Mouse (Mus musculus) heart, embryonic 13.5 days (tissue): ENCODE measurements at regions not wholly inside any gene's neighbourhood (a gene's known extent, or its start where the extent isn't known, plus 50 kb on each side); places are given as distances from the start of the nearest gene placed in this dataset.
"Not testable (repeated sequence)": the region's sequence is repeated elsewhere in the genome, so short reads cannot be mapped to it uniquely, and the experiment has no call there.

Experiments
- ATAC-seq: fragments of 200-750 bp; cut with Nextera tagmentation; 2 replicates; pipeline ENCODE4 v1.8.0; 2017; ENCODE audit warnings: moderate TSS enrichment; ENCODE audit not compliant: insufficient number of reproducible peaks, low FRiP score, low TSS enrichment; ENCODE audit errors: extremely low read depth
- H3K27ac ChIP-seq: fragments of 300-500 bp; sonication (generic); replicated peaks from 2 replicates; pipeline ENCODE4 v1.5.1; 2015; ENCODE audit warnings: moderate library complexity, mild to moderate bottlenecking, inconsistent platforms
- H3K27me3 ChIP-seq: fragments of 300-500 bp; sonication (generic); replicated peaks from 2 replicates; pipeline ENCODE4 v1.6.1; 2015; ENCODE audit warnings: mild to moderate bottlenecking, inconsistent platforms
- H3K36me3 ChIP-seq: fragments of 300-500 bp; sonication (generic); 2 replicates; pipeline ENCODE4 v1.6.1; 2015; ENCODE audit warnings: mild to moderate bottlenecking, inconsistent platforms
- H3K4me1 ChIP-seq: fragments of 300-500 bp; sonication (generic); 2 replicates; pipeline ENCODE4 v1.6.1; 2015; ENCODE audit warnings: inconsistent platforms
- H3K4me2 ChIP-seq: fragments of 300-500 bp; sonication (generic); 2 replicates; pipeline ENCODE4 v1.6.1; 2015; ENCODE audit warnings: inconsistent platforms, mild to moderate bottlenecking, moderate library complexity
- H3K4me3 ChIP-seq: fragments of 300-500 bp; sonication (generic); 2 replicates; pipeline ENCODE4 v1.5.1; 2015; ENCODE audit warnings: moderate library complexity, mild to moderate bottlenecking, inconsistent platforms
- H3K9ac ChIP-seq: fragments of 300-500 bp; sonication (generic); 2 replicates; pipeline ENCODE4 v1.6.1; 2015; ENCODE audit warnings: inconsistent platforms, mild to moderate bottlenecking, moderate library complexity
- H3K9me3 ChIP-seq: fragments of 300-500 bp; sonication (generic); 2 replicates; pipeline ENCODE4 v1.6.1; 2016; ENCODE audit warnings: inconsistent platforms
- WGBS: fragments of 180-500 bp; shearing (Covaris S2); methylation state at CpG from one replicate; pipeline ENCODE4 v1.1.7; 2015; ENCODE audit warnings: mixed read lengths; 5-methylcytosine and 5-hydroxymethylcytosine counted together

DNA sequence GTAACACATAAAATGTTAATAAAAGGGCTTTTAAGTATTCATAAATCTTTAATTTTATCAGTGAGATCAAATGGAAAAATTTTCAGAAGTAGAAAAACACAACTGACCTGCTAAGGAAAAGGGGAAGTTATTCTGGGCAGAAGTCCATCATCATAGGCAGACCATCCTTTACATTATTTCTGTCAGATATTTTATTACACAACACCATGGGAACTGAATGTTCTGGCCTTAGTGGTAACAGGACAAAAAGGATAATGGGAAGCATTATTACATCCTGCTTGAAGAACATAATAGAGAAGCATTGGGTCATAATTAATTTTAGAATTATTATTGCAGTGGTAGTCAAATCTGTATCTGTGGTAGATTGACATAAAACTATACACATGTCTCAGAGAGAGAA is 603.5 kb upstream of the Gje1 start:
- no peak overlapping the region for H3K27ac ChIP-seq
- no peak for ATAC-seq
- no peaks in the 10 kb centered on the region for H3K9me3 ChIP-seq
- no peaks in the 10 kb centered on the region for H3K4me1 ChIP-seq
- no peak overlapping the region for H3K4me3 ChIP-seq
- no peaks in the 10 kb centered on the region for H3K36me3 ChIP-seq
- no peaks in the 10 kb centered on the region for H3K27me3 ChIP-seq
- no peak overlapping the region for H3K4me2 ChIP-seq
- no peak overlapping the region for H3K9ac ChIP-seq

DNA sequence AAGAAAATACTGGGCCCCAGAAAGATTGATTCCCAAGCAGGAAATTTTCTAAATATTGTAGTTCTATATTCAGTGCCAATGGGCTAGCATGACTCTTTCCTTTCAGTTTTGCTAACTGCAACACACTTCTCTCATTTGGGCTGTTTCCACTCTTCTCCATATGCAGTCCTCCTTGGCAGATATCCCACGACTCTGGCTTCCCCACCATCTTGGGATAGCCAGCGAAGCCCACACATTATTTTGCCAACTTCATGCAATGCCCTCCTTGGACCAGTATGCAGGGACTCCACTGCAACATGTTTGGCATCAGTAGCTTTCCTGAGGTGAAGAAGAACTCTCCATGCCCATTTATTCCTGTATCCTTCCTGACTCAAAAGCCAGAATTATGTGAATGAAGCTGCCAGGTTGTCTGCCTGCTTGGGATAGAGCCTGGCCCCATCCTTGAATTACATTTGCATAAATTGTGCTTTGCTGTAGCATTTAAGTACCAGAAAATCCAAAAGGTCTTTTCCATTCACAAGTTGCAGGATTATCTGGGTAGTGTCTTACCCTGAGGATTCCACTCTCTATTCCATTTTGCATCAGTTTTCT is 599.1 kb upstream of the Gje1 start:
- Histone ChIP-seq H3K9ac (no peak overlapping the region), H3K4me1 (no peaks in the 10 kb centered on the region), H3K27me3 (no peaks in the 10 kb centered on the region), H3K9me3 (no peaks in the 10 kb centered on the region), H3K4me3 (no peak overlapping the region), H3K36me3 (no peaks in the 10 kb centered on the region), H3K4me2 (no peak overlapping the region), H3K27ac (no peak overlapping the region)
- 61% methylated on average over 2 of the region's 2 CpGs for WGBS
- ATAC-seq, result no peak

DNA sequence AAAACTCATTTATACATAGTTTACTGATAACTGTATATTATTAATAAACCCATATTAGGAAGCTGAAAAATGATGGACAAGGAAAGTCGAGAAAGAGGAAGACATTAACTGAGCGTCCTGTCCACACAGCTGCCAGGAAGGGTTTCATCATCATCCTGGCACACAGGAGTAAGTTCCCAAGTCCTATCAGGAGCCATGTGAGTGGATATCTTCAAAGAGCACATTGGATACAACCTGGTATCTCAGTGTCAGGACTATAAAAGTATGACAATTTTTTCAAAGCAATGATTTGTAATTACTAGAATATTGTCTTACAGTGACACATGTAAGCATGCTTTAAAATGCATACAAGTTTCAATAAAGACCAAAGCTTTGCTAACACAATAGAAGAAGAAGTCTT is 592.6 kb upstream of the Gje1 start:
- WGBS, result 42% methylated on average over 2 of the region's 2 CpGs

DNA sequence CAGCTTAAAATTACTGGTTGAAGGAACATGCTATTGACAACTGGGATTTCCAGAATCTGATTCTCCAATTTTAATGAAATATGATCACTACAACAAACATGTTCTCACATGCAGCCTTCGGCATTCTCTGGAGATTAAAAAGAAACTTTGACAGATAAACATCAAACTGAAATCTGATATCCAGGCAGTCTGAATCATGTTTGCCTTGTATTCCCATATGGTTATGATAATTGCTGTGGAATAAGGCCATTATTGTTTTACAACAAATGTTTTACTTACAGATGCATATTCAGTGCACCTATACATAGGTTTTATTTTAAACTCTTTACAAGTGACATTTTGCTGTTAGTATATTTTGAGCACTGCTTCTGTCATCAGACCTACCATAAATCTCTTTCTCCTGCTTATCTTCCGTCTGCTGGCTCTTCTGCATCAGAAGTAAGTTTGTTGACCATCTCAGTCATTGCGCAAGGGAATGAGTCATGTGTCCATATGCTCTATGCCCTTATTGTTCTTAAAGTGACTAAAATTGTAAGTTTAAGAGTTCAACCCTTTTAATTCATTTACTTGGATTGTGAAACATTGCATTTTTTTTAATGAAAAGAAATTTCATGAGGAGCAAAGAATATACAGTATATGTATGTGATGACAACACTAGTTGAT is 587.9 kb upstream of the Gje1 start:
- no peaks in the 10 kb centered on the region for H3K4me1 ChIP-seq
- ATAC-seq, result no peak
- no peak overlapping the region for H3K9ac ChIP-seq
- 74% methylated on average over 3 of the region's 3 CpGs for WGBS
- H3K27ac ChIP-seq, result no peak overlapping the region
- no peaks in the 10 kb centered on the region for H3K9me3 ChIP-seq
- H3K4me3 ChIP-seq, result no peak overlapping the region
- no peaks in the 10 kb centered on the region for H3K36me3 ChIP-seq
- no peaks in the 10 kb centered on the region for H3K27me3 ChIP-seq
- H3K4me2 ChIP-seq, result no peak overlapping the region

More for the DNA sequence above, 592.6 kb upstream of the Gje1 start:
- Histone ChIP-seq H3K4me3 (no peak overlapping the region), H3K36me3 (no peaks in the 10 kb centered on the region), H3K4me2 (no peak overlapping the region), H3K27me3 (no peaks in the 10 kb centered on the region), H3K9me3 (no peaks in the 10 kb centered on the region), H3K27ac (no peak overlapping the region), H3K4me1 (no peaks in the 10 kb centered on the region), H3K9ac (no peak overlapping the region)
- ATAC-seq, result no peak

DNA sequence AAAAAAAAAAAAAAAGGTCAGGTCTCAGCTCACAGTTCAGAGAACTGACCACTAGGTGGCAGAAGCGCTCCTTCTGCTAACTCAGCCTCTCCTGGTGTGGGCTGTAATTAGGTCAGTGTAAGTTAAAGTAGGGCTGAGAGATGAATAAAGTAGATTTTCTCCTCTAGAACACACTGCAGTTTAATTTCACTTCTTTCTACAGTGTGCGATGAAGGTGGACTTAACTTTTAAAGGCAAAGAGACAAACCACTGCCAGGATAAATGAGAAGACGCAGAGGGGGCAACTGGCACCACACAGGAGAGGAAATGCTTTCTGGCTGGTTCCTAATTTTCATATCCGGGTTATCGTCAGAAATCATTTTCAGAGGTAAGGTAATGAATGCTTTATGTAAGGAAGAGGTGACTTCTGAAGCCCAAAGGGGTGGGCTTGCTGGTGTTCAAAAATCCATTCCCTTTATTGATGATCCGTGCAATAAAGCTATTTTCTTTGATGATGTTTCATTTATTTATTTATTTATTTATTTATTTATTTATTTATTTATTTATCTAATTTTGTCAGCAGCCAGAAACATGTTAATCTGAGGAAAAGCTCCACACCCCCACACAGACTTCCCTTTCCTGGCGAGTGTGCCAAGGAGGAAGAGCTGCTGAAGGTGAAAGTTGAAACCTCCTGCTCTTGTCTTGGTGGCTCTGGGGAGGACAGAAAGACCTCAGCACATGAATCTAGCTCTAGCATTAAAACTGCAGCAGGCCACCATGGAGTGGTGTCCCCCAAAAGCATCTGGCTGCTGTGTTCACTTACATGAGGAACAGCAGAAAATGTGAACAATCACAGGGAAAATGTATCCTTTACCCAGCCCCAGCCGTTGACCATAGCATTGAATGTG is 582.4 kb upstream of the Gje1 start:
- Histone ChIP-seq H3K4me3 (0 out of 2 replicates have a peak overlapping the region, but pooled peaks have one; percentile 5), H3K4me2 (peak overlapping the region; percentile 29), H3K9ac (0 out of 2 replicates have a peak overlapping the region, but pooled peaks have one; percentile 11), H3K9me3 (no peaks in the 10 kb centered on the region), H3K4me1 (peaks cover 7% of the 10 kb centered on the region; the same call in 1 of the 2 replicates), H3K36me3 (no peaks in the 10 kb centered on the region), H3K27me3 (no peaks in the 10 kb centered on the region), H3K27ac (no peak overlapping the region)
- WGBS, result 45% methylated on average over 8 of the region's 8 CpGs
- ATAC-seq, result no peak

DNA sequence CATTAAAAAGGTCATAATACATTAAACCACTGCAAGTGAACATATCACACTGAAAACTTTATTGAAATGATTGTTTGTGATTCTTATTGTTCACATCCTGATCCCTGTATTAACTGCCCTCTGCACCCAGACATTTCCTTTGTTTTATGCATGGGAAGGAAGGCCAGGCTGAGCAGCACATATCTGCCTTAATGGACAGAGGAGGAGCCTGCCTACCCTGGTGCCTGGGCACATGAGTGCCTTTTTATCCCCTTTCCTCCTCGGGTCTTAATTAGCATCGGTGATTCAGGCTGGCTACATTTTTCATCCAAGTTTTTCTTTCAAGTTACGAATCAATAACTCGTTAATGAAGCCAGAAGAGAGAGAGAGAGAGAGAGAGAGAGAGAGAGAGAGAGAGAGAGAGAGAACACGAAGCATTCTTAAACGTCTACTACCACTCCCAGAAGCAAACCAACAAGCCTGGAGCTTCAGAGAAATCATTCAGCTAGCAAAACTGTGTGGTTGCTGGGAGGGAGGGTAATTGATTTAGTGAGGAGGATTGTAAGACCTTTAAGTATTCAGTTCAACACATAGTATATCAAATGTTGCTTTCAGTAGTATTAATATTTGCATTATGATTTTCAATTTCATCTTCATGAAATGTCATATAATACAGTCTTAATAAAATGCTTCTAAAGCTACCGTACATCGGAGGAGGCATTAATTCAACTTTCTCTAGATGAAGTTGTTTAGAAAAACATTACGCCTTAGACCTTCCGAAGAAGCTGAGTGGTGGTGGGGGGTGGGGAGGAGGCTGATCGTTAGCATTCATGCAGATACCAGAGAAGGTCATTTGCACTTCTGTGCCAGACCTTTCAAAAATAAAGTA is 581.6 kb upstream of the Gje1 start:
- Histone ChIP-seq H3K4me3 (no peak overlapping the region), H3K27me3 (no peaks in the 10 kb centered on the region), H3K9me3 (no peaks in the 10 kb centered on the region), H3K4me2 (peak overlapping the region; percentile 29; the same call in 1 of the 2 replicates), H3K9ac (no peak overlapping the region), H3K4me1 (peaks cover 7% of the 10 kb centered on the region; the same call in 1 of the 2 replicates), H3K27ac (no peak overlapping the region), H3K36me3 (no peaks in the 10 kb centered on the region)
- ATAC-seq, result no peak
- 45% methylated on average over 11 of the region's 11 CpGs for WGBS

DNA sequence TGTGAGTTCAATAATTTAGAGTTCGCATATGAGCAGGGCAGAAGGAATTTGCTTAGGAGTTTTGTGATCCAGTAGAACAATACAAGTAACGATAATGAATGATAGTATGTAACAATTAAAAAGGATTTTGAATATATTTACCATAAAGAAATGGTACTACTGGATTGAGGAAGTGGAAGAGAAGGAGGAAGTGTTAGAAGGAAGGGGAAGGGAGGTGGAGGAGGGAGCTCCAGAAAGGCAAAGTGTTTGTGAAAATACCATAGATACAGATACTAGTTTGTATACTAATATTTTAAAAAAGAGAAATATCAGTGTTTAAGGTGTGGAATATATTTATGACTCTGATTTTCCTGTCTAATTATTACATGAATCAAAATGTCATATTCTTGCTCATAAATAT is 579.2 kb upstream of the Gje1 start:
- no peak overlapping the region for H3K4me3 ChIP-seq
- H3K9ac ChIP-seq, result no peak overlapping the region
- no peak for ATAC-seq
- no peak overlapping the region for H3K27ac ChIP-seq
- WGBS, result 76% methylated on average over 2 of the region's 2 CpGs
- H3K9me3 ChIP-seq, result no peaks in the 10 kb centered on the region
- no peaks in the 10 kb centered on the region for H3K27me3 ChIP-seq
- peaks cover 7% of the 10 kb centered on the region; the same call in 1 of the 2 replicates for H3K4me1 ChIP-seq
- H3K36me3 ChIP-seq, result no peaks in the 10 kb centered on the region
- H3K4me2 ChIP-seq, result no peak overlapping the region

DNA sequence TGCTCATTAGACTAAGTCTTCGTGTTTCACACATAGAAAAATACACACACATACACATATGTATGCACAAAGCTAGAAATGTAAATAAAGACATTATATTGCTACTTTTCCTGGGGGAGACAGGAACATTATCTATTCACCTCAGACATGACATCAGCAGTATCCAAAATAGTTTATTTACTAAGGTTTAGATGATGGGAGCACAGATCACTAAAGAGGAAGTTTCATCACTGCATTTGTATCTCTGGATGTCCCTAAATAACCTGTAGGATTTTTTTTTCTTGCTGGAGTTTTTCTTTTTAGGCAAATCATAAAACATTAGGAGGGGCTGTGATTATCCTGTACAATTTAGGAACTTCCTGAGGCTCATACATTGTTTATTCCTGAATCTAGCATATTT is 576.1 kb upstream of the Gje1 start:
- H3K4me1 ChIP-seq, result no peaks in the 10 kb centered on the region
- no peak overlapping the region for H3K27ac ChIP-seq
- no peaks in the 10 kb centered on the region for H3K27me3 ChIP-seq
- H3K4me2 ChIP-seq, result no peak overlapping the region
- no peaks in the 10 kb centered on the region for H3K9me3 ChIP-seq
- H3K9ac ChIP-seq, result no peak overlapping the region
- 63% methylated on average over 1 of the region's 1 CpGs for WGBS
- H3K36me3 ChIP-seq, result no peaks in the 10 kb centered on the region
- ATAC-seq, result no peak
- no peak overlapping the region for H3K4me3 ChIP-seq

DNA sequence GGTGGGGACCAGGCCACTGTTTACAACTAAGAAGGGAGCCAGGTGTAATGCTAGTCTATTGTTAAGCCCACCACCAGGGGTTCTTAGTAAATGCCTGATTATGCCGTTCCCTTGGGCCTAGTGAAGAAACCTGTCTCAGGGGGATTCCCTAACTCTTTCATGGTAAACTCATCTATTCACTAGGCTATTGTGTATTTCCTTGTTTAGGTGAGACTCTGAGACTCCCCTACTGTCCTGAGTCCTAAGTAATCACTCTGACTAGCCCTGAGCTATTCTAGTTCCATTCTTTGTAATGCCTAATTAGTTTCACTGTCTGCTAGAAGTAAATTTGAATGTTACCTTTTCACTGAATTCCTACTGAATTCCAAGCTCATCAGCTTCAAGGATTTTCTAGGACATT is 545.3 kb upstream of the Gje1 start:
- H3K27me3 ChIP-seq, ATAC-seq, H3K9me3 ChIP-seq, H3K27ac ChIP-seq, H3K36me3 ChIP-seq, H3K4me3 ChIP-seq, H3K4me2 ChIP-seq, H3K4me1 ChIP-seq, H3K9ac ChIP-seq: not testable (repeated sequence)
- 54% methylated on average over 1 of the region's 1 CpGs for WGBS

DNA sequence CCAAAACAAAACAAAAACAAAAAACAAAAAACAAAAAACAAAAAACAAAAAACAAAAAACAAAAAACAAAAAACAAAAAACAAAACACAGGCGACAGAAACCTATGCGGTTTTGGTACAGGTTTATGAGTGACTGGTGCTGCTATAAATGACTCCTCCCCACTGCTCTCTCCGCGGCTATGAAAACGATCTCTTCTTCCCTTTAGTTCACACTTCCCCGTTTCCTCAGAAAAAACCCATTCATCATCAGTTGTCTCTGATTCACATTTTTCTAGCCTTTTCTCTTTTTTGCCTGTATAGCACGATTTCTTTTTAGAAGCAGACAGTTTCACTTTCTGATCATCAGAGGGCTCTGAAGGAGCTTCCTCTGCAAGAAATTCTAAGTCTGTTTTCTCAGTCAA is 544.3 kb upstream of the Gje1 start:
- H3K4me3 ChIP-seq, ATAC-seq, H3K4me2 ChIP-seq, H3K9ac ChIP-seq, H3K27me3 ChIP-seq, H3K4me1 ChIP-seq, H3K27ac ChIP-seq, H3K36me3 ChIP-seq, H3K9me3 ChIP-seq: not testable (repeated sequence)
- 68% methylated on average over 7 of the region's 7 CpGs for WGBS
